Mouse (Mus musculus): ENCODE measurements around the gene Lrrc40. TPM values are rescaled to one million over a fixed set of nuclear protein-coding genes. Genes with fewer than 3 reads are reported as not detected.
"Not testable (repeated sequence)": the region's sequence is repeated elsewhere in the genome, so short reads cannot be mapped to it uniquely, and the experiment has no call there.

Gene Lrrc40
- polyA plus RNA-seq, 1 experiment from 2014 or later, result 44.8 TPM

DNA sequence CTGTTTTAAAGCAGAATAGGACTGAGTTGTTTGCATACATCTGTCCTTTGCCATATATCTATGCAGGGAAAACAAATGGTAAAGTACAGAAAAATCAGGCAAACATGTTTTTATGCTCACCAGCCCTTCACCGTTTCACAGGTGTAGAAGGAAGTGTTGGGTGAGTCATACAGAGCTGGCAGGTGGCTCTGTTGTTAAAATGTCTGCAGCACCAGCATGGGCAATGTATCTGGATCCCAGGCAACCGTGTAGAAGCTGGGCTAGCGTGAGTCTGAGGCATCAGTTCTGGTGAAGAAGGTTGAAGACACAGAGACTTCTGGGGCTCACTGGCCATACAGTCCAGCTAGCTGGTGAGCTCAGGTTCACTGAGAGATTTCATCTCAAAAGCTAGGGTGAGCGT is 57.5 kb downstream of the Lrrc40 start:
- Histone ChIP-seq H3K27me3 (replicated peaks) (no peaks in the 10 kb centered on the region), H3K9ac (no peak overlapping the region), H3K36me3 (no peaks in the 10 kb centered on the region), H3K4me3 (no peak overlapping the region), H3K9me3 (no peaks in the 10 kb centered on the region), H3K4me2 (no peak overlapping the region), H3K27ac (replicated peaks) (no peak overlapping the region), H3K4me1 (no peaks in the 10 kb centered on the region)
- no peak for ATAC-seq (ENCODE audit: extremely low read depth, insufficient number of reproducible peaks, low FRiP score, low TSS enrichment)
- WGBS, result 68% methylated on average over 4 of the region's 4 CpGs

DNA sequence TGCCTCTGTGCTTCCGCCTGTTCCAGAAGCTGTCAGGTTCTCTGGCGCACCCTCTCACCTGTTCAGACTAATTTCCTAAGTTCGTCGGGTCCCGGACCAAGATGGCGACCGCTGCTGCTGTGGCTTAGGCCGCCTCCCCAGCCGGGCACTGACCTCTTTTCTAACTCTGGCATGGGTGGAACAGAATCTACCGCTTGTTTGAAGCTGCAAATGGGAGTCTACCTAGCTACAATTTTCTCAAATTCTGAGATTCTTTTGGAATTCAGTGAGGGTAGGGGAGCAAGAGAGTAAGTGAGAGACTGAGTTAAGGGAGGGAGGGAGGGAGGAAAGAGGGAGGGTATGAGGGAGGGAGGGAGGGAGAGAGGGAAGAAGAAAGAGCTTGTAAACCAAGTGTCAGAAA is 65.6 kb downstream of the Lrrc40 start:
- not testable (repeated sequence) for H3K4me2 ChIP-seq; H3K4me3 ChIP-seq; H3K27ac ChIP-seq (replicated peaks); H3K9me3 ChIP-seq; H3K36me3 ChIP-seq; ATAC-seq (ENCODE audit: extremely low read depth, insufficient number of reproducible peaks, low FRiP score, low TSS enrichment); H3K9ac ChIP-seq; H3K27me3 ChIP-seq (replicated peaks); H3K4me1 ChIP-seq
- 80% methylated on average over 8 of the region's 10 CpGs for WGBS

DNA sequence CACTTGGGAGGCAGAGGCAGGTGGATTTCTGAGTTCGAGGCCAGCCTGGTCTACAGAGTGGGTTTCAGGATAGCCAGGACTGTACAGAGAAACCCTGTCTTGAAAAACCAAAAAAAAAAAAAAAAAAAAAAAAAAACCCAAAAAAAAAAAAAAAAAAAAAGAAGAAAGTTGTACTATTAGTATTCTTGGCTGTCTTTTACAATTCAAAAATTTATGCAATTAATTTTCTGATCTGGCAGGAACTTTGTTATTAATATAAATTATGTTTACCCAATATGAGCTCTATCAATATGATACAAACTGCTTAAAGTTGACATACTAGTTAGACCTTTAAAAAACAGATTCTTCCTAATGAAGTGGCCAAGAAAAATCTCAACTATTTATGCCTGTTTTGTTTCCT is 66.1 kb downstream of the Lrrc40 start:
- not testable (repeated sequence) for H3K9me3 ChIP-seq; H3K27ac ChIP-seq (replicated peaks); H3K27me3 ChIP-seq (replicated peaks); H3K4me3 ChIP-seq; H3K4me1 ChIP-seq; H3K36me3 ChIP-seq; ATAC-seq (ENCODE audit: extremely low read depth, insufficient number of reproducible peaks, low FRiP score, low TSS enrichment); H3K4me2 ChIP-seq; H3K9ac ChIP-seq
- 55% methylated on average over 1 of the region's 1 CpGs for WGBS

DNA sequence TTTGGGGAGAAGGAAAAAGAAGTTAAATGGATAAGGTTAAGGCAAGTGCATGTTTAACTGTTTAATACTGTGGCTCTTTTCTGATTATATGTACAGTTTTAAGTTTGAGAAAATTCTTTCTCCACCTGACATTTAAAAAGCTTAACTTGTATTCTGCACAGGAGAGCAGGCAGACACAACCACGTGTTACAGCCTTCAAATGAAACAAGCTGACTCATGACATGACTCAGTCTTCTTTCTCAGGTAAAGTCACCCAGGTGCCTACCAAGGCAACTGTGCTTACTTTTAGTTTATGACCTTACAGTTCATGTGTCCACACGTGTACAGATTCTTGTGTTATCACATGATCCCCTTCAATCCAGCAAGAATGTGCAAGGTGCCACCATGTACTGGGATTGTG is 67.0 kb downstream of the Lrrc40 start:
- Histone ChIP-seq H3K4me3 (no peak overlapping the region), H3K27me3 (replicated peaks) (no peaks in the 10 kb centered on the region), H3K9ac (no peak overlapping the region), H3K4me2 (no peak overlapping the region), H3K4me1 (no peaks in the 10 kb centered on the region), H3K27ac (replicated peaks) (no peak overlapping the region), H3K36me3 (no peaks in the 10 kb centered on the region), H3K9me3 (no peaks in the 10 kb centered on the region)
- no peak for ATAC-seq (ENCODE audit: extremely low read depth, insufficient number of reproducible peaks, low FRiP score, low TSS enrichment)
- 59% methylated on average over 2 of the region's 2 CpGs for WGBS

DNA sequence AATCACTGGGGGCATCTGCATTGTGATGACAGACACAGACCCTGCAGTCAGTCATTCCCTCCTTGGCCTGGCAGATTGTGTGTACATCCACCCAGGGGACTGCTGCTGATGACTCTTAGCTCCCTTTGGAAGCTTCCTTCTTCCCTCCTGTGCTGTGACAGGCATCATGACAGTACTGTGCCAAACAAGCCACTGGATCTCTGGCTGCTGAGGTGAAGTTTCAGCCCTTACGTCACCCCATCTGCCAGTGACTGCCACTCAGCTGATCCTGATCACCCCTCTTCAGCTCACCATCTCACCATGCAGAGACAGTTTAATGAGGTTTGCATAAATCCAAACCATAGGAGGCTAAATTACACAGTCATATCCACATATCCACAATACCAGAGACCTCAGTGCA is 68.8 kb downstream of the Lrrc40 start:
- Histone ChIP-seq H3K4me1 (no peaks in the 10 kb centered on the region), H3K4me2 (no peak overlapping the region), H3K4me3 (no peak overlapping the region), H3K27me3 (replicated peaks) (no peaks in the 10 kb centered on the region), H3K27ac (replicated peaks) (no peak overlapping the region), H3K9me3 (no peaks in the 10 kb centered on the region), H3K36me3 (no peaks in the 10 kb centered on the region), H3K9ac (no peak overlapping the region)
- no peak for ATAC-seq (ENCODE audit: extremely low read depth, insufficient number of reproducible peaks, low FRiP score, low TSS enrichment)
- WGBS, result 72% methylated on average over 1 of the region's 1 CpGs

Other genes starting within 250 kb of the Lrrc40 start
- 2.1 and 3.2 TPM in 2 replicates for gene Cth, start 111.6 kb upstream of the Lrrc40 start, polyA plus RNA-seq (2015; fragmentation: Nextera tagmentation; extraction: Ambion mirVana)
- 17.9 and 19.0 TPM in 2 replicates for gene Ankrd13c, start 89.4 kb upstream of the Lrrc40 start, polyA plus RNA-seq (2015; fragmentation: Nextera tagmentation; extraction: Ambion mirVana)
- gene Srsf11, start within 50 bp of the Lrrc40 start, polyA plus RNA-seq (2015; fragmentation: Nextera tagmentation; extraction: Ambion mirVana), result 161 and 164 TPM in 2 replicates

Measured in heart, embryonic 13.5 days (tissue).